Mouse (Mus musculus) embryonic facial prominence, embryonic 11.5 days (tissue): ENCODE data around the gene Snx15. TPM values are rescaled to one million over a fixed set of nuclear protein-coding genes. Genes with fewer than 3 reads are reported as not detected.
"Not testable (repeated sequence)": the region's sequence is repeated elsewhere in the genome, so short reads cannot be mapped to it uniquely, and the experiment has no call there.

ENCODE experiments used
- ATAC-seq: fragments of 200-750 bp; cut with Nextera tagmentation; replicated peaks from 2 replicates; pipeline ENCODE4 v1.8.0; 2017; ENCODE audit warnings: low read depth; ENCODE audit not compliant: insufficient number of reproducible peaks, low FRiP score, low TSS enrichment
- DNase-seq: peaks from one replicate; pipeline ENCODE4 v3.0.0-alpha.2; 2015; ENCODE audit warnings: low spot score
- H3K27ac ChIP-seq: fragments of 300-500 bp; sonication (generic); replicated peaks from 2 replicates; pipeline ENCODE4 v1.5.1; 2014; ENCODE audit warnings: mild to moderate bottlenecking, low read depth, low read length, control low read depth
- H3K27me3 ChIP-seq: fragments of 300-500 bp; sonication (generic); 2 replicates; pipeline ENCODE4 v1.6.1; 2014; ENCODE audit warnings: mild to moderate bottlenecking, low read length, moderate library complexity, mixed read lengths; ENCODE audit not compliant: control insufficient read depth, insufficient read depth
- H3K36me3 ChIP-seq: fragments of 300-500 bp; sonication (generic); replicated peaks from 2 replicates; pipeline ENCODE4 v1.6.1; 2014; ENCODE audit warnings: low read depth, mild to moderate bottlenecking, low read length, moderate library complexity, mixed read lengths; ENCODE audit not compliant: control insufficient read depth, insufficient read depth
- H3K4me1 ChIP-seq: fragments of 300-500 bp; sonication (generic); 2 replicates; pipeline ENCODE4 v1.6.1; 2014; ENCODE audit warnings: low read length, mixed read lengths; ENCODE audit not compliant: control insufficient read depth, insufficient read depth
- H3K4me2 ChIP-seq: fragments of 300-500 bp; sonication (generic); 2 replicates; pipeline ENCODE4 v1.6.1; 2014; ENCODE audit warnings: low read depth, mild to moderate bottlenecking, control low read depth, low read length, moderate library complexity
- H3K4me3 ChIP-seq: fragments of 300-500 bp; sonication (generic); 2 replicates; pipeline ENCODE4 v1.5.1; 2014; ENCODE audit warnings: low read depth, low read length, control low read depth
- H3K9ac ChIP-seq: fragments of 300-500 bp; sonication (generic); replicated peaks from 2 replicates; pipeline ENCODE4 v1.6.1; 2014; ENCODE audit warnings: mild to moderate bottlenecking, control low read depth, low read length
- H3K9me3 ChIP-seq: fragments of 300-500 bp; sonication (generic); replicated peaks from 2 replicates; pipeline ENCODE4 v1.6.1; 2016; ENCODE audit warnings: mild to moderate bottlenecking, low read length, inconsistent platforms, mixed read lengths; ENCODE audit not compliant: control insufficient read depth
- WGBS: fragments of 180-500 bp; shearing (Covaris S2); extraction: QIAGEN DNeasy Blood & Tissue Kit; methylation state at CpG from one replicate; pipeline ENCODE4 v1.1.7; 2014; 5-methylcytosine and 5-hydroxymethylcytosine counted together
- polyA plus RNA-seq: library from polyadenylated mRNA; unstranded; fragments of >200 nt; fragmentation: Nextera tagmentation; extraction: Ambion mirVana; gene quantifications from 2 replicates; pipeline ENCODE4 v1.2.1, GENCODE M21; 2014

The Snx15 gene
- polyA plus RNA-seq, 1 experiment from 2014 or later: 25.4 TPM

DNA sequence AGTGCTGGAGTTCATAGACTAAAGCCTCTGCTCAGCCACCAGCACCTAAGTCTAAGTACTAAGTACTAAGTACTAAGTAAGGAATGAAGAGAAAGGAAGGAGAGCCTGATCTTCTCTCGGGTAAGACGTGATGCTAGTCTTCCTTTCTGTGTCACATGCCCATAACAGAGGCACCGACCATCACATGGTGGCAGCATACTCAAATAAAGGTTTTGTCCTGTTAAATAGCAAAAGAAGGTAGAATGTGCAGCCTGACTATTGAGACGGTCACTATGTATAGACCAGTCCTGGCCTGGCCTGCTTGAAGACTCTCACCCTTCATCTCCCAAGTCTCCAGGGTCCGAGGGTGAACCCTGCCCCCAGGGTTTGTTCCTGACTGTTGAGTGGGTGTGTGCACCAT is 16.7 kb upstream of the Snx15 start:
- whole genome bisulfite sequencing: 76% methylated on average over 5 of the region's 5 CpGs
- Histone ChIP-seq H3K27me3 (no peaks in the 10 kb centered on the region), H3K4me2 (no peak overlapping the region)

DNA sequence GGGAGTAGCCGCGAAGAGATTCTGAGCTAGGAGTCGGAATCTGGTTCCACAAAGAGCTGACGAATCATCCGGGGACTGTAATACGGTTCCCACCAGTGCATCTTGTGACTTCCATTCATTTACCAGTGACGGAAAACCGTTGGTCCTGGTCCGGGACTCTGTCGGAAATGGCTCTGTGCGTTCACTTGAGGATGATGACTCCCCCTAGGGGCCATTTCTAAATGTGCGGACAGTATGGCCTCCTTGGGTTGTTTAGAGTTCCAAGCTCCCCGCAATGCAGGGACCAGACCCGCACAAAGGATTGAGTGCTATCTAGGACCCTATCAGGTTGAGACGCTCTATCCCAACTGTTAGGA is 13.3 kb upstream of the Snx15 start, which contains the start of gene Arl2:
TSS of gene Arl2 (minus strand) at position 155 of the 356 bp plus-strand sequence.
- Histone ChIP-seq H3K4me3 (peak within 1 kb of the TSS; percentile 66), H3K27me3 (no peaks in the 10 kb centered on the region), H3K4me1 (no peaks in the 10 kb centered on the region), H3K9ac (peak within 1 kb of the TSS; percentile 87), H3K9me3 (no peaks in the 10 kb centered on the region), H3K27ac (peak within 1 kb of the TSS; percentile 95), H3K4me2 (peak within 1 kb of the TSS; percentile 82), H3K36me3 (no peaks in the 10 kb centered on the region)
- peak; percentile 93 for DNase-seq
- ATAC-seq: peak; percentile 63
- WGBS: under 1% methylated on average over 15 of the region's 15 CpGs

More for the DNA sequence above, 16.7 kb upstream of the Snx15 start:
- no peak overlapping the region for H3K27ac ChIP-seq
- no peak overlapping the region for H3K9ac ChIP-seq
- DNase-seq: no peak
- no peak overlapping the region for H3K4me3 ChIP-seq
- no peaks in the 10 kb centered on the region for H3K9me3 ChIP-seq
- no peaks in the 10 kb centered on the region for H3K36me3 ChIP-seq
- H3K4me1 ChIP-seq: no peaks in the 10 kb centered on the region
- no peak for ATAC-seq

DNA sequence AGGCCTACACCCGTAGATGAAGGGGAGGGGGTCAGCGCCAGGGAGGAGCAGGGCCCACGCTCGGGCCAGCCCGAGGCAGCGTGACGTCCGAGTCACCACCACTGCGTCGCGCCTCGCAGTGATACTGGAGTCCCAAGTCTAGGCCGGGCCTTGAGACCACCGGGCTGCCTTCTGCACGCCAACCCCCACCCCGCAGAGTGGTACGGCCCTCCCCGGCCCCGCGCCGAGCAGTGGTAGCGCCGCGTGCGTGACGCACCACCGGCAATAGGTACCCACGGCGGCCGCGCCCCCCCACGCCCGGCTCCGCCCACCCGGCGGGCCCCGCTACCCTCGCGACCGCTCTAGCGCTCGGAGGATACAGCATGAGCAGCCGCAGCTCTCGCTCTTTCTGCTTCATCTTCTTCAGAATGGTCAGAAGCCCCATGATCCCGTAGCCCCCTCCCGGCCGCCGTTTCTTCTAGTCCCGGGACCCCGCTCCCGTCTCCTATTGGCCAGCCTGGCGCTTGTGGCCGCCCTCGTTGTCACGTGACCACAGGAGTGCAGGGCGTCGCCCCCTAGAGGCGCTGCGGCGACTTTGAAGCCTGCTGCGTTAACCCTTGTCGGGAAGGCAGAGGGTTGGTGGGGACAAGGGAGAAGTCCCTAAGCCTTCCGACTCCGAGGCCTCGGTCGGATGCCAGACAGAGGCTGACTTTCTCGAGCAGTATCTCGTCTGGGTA is 12.7 kb upstream of the Snx15 start, which contains the start of gene Batf2:
TSS of gene Batf2 (plus strand) at position 306 of the 716 bp plus-strand sequence.
- DNase-seq (peak; percentile 98), ATAC-seq (peak; percentile 90)
- under 1% methylated on average over 66 of the region's 68 CpGs for WGBS
- Histone ChIP-seq H3K27ac (peak within 1 kb of the TSS; percentile 95), H3K9me3 (no peaks in the 10 kb centered on the region), H3K36me3 (no peaks in the 10 kb centered on the region), H3K4me1 (no peaks in the 10 kb centered on the region), H3K9ac (peak within 1 kb of the TSS; percentile 87), H3K4me2 (peak within 1 kb of the TSS; percentile 82), H3K4me3 (peak within 1 kb of the TSS; percentile 66), H3K27me3 (no peaks in the 10 kb centered on the region)

DNA sequence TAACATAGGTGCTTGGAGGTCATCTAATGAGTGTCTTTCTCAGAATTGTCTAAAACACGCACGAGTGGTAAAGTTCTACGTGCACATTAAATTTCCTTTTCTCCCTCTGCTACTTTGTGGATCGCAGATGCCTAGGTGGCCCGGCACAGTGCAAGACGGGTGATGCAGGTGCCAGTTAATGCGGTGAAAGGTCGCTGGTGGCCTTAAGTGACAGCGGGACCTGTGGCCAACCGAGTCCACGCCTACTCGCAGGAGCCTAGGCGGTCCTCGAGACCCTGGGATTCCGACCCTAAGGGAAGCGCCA is 12.2 kb upstream of the Snx15 start:
- no peak for ATAC-seq
- no peaks in the 10 kb centered on the region for H3K4me1 ChIP-seq
- H3K4me2 ChIP-seq: peak overlapping the region; percentile 82
- WGBS: 8% methylated on average over 16 of the region's 16 CpGs
- peak overlapping the region; percentile 87 for H3K9ac ChIP-seq
- no peaks in the 10 kb centered on the region for H3K9me3 ChIP-seq
- H3K36me3 ChIP-seq: no peaks in the 10 kb centered on the region; the same call in 1 of the 2 replicates
- DNase-seq: no peak
- H3K27ac ChIP-seq: peak overlapping the region; percentile 95
- peak overlapping the region; percentile 66 for H3K4me3 ChIP-seq
- no peaks in the 10 kb centered on the region for H3K27me3 ChIP-seq

DNA sequence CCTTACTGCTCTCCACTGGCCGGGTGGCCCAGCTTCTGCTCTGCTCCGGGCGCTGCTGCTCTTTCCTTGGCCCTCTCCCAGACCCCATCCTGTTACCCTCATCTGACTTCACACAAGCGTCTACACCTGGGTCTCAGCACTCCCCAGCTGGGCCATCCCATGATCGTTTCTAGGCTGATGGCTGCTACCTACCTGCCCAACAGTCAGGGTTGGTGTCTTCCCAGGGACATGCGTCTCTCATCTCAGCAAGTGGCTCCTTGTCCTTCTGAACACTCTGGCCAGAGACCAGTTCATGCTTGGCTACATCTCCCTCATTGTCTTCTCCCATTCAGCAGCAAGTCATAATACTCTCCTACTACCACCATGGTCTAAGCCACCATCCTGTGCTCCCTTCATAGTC is 11.6 kb upstream of the Snx15 start:
- H3K27ac ChIP-seq: no peak overlapping the region
- ATAC-seq (no peak), DNase-seq (no peak)
- no peaks in the 10 kb centered on the region for H3K9me3 ChIP-seq
- no peaks in the 10 kb centered on the region for H3K27me3 ChIP-seq
- H3K4me3 ChIP-seq: peak overlapping the region; percentile 3; the same call in 1 of the 2 replicates
- peak overlapping the region; percentile 82 for H3K4me2 ChIP-seq
- H3K36me3 ChIP-seq: no peaks in the 10 kb centered on the region; the same call in 1 of the 2 replicates
- H3K9ac ChIP-seq: no peak overlapping the region; the same call in none of the 2 replicates
- no peaks in the 10 kb centered on the region for H3K4me1 ChIP-seq
- WGBS: 96% methylated on average over 6 of the region's 6 CpGs

DNA sequence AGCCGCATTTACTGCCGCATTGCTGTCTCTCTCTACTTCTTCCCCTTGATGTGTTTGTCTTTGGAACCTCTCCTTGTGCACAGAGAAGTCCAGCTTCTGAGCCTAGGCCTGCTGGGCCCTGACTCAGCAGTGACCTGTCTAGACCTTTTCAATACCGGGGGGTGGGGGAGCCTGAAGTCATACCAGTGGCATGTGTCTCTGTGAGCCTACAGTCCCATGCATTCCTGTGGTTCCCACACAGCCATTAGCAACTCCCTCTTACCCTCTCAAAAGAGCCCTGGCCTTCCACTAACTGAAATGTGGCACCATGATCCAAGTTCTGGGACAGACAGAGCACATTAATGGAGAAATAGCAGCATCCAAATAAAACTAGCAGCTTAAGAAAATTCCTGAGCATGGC is 8.3 kb upstream of the Snx15 start:
- Histone ChIP-seq H3K4me1 (no peaks in the 10 kb centered on the region), H3K27me3 (no peaks in the 10 kb centered on the region), H3K27ac (no peak overlapping the region), H3K4me2 (no peak overlapping the region), H3K36me3 (no peaks in the 10 kb centered on the region; the same call in 1 of the 2 replicates), H3K9me3 (no peaks in the 10 kb centered on the region), H3K4me3 (no peak overlapping the region), H3K9ac (0 out of 2 replicates have a peak overlapping the region, but pooled peaks have one; percentile 9)
- ATAC-seq: no peak
- 81% methylated on average over 3 of the region's 3 CpGs for WGBS
- no peak for DNase-seq

DNA sequence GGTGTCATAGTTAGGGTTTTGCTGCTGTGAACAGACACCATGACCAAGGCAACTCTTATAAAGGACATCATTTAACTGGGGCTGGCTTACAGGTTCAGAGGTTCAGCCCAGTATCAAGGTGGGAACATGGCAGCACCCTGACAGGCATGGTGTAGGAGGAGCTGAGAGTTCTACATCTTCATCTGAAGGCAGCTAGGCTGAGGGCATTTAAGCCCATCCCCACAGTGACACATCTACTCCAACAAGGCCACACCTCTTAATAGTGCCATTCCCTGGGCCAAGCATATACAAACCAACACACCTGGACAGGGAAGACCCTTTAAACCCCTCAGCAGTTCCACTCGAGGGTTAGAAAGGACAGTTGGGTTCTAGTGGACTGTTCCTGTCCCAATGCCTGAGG is 5.1 kb upstream of the Snx15 start:
- WGBS: 52% methylated on average over 1 of the region's 1 CpGs
- not testable (repeated sequence) for H3K27ac ChIP-seq, H3K9ac ChIP-seq, H3K36me3 ChIP-seq, H3K9me3 ChIP-seq, ATAC-seq, H3K4me1 ChIP-seq, H3K4me3 ChIP-seq, H3K27me3 ChIP-seq, H3K4me2 ChIP-seq, DNase-seq

DNA sequence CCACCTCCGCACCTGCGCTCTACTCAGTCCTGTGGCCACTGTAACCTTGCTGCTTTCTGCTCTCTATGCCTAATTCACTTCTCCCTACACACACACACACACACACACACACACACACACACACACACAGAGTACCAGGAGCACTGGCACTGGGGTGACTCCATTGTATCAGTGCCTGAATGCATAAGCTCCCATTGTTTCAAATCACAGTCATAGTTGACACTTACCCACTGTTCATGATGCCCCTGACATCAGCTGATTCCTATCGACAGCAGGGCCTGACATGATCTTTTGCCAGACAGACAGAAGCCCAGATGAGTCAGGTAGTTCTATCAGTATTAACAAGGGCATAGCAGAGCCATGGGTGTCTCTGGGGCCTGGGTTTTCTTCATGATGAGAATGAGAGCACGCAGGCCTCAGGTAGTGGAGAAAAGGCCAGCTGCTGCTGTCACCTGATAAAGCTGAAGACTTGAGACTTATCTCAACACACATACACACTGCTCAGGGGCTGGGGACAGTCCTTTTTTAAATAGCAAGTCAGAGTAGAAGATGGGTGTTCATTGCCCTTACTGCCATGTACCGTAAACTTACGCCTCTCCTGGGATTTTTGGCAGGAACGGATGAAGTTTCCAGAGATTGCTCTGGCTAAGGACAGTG is 4.2 kb upstream of the Snx15 start:
- no peak overlapping the region for H3K4me3 ChIP-seq
- no peak overlapping the region for H3K9ac ChIP-seq
- no peaks in the 10 kb centered on the region; the same call in 1 of the 2 replicates for H3K36me3 ChIP-seq
- WGBS: 81% methylated on average over 7 of the region's 7 CpGs
- no peaks in the 10 kb centered on the region for H3K9me3 ChIP-seq
- no peaks in the 10 kb centered on the region for H3K27me3 ChIP-seq
- no peak overlapping the region for H3K27ac ChIP-seq
- ATAC-seq (no peak), DNase-seq (no peak)
- H3K4me2 ChIP-seq: no peak overlapping the region
- H3K4me1 ChIP-seq: no peaks in the 10 kb centered on the region
